Mouse (Mus musculus) urinary bladder, postnatal 4 days (tissue): ENCODE measurements around the gene Dusp1.

ENCODE experiments used
- DNase-seq, 2 experiments: peaks; one replicate each; pipeline ENCODE4 v3.0.0; 2021 to 2022; ENCODE audit warnings: low spot score in 2 of 2

The Dusp1 gene

DNA sequence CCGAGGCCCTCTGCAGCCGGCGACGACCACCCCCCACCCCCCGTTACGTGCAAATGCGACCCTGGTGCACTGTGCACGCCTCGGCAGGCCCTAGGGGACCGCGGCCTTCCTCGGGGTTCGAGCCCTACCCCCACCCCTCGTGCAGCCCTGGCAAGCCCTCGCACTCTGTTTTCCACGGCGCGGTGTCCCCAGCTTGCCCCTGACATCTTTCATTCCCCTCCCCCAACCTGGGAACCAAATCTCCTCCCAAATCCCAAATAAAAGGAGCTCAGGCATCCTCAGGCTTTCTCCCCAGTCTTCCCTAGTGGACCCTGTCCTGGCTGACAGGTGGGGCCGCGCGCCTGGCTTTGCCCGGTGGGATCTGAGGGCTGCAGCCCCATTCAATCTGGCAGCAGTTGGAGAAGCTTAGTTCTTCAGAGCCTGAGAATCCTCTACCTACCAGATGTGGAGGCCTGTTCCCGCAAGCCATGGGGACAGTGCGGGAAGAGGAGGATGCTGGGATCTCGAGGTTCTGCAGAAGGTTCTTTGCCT lies at the start of gene Dusp1:
Dusp1 (minus strand) TSS at position 478 of the 531 bp plus-strand sequence.
- no peak for DNase-seq

DNA sequence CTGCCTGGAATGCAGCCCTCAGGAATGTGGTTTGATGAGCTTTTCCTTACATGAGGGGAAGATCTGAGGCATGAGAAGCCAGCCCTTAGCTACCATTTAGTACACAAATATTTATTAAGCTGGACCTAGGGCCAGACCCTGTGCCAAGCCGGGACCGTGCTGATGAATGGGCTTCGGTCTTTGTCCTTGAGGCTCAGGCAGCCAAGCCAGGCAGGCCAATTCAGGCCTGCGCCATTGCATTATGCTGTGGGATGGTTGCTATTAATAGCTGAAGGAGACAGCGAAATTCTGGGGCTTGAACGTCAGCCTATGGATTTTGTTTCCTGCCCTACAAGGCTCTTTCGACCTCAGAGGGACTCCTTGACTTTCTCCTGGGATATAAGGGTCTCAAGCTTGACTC lies 49.4 kb upstream of the Dusp1 start:
- no peak for DNase-seq

DNA sequence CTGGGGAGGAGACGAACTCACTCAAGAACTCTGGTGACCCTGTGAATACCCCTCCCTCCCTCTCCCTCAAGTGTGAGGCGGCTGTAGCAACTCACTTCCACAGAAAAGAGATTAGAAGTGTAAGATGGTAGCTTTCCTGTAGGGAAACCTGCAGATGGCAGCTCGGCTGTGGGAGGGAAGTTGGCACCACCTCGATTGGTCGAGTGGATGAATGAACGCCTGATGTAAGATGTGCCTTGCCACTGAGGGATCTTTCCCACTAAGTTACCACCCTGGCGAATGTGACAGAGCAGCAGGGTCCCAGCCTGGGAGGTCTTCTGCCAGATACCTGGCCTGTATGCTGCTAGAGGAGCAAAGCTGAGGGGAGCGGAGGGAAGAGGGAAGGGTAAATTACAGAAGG lies 47.9 kb upstream of the Dusp1 start:
- DNase-seq = no peak

DNA sequence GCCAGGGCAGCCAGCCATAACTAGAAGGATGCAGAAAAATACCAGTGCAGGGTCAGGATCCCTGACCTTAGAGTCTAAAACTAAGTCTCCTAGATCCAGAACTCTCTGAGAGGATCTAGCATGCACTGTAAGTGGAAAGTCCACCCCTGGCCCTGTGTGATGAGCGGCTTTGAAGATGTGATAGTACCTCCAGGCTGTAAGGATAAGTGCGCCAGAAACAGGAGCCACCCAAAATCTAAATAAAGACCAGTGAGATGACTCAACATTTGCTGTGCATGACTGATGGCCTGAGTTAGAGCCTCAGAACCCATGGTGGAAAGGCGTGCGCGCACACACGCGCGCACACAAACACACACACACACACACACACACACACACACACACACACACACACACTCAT lies 46.9 kb upstream of the Dusp1 start:
- DNase-seq = no peak

DNA sequence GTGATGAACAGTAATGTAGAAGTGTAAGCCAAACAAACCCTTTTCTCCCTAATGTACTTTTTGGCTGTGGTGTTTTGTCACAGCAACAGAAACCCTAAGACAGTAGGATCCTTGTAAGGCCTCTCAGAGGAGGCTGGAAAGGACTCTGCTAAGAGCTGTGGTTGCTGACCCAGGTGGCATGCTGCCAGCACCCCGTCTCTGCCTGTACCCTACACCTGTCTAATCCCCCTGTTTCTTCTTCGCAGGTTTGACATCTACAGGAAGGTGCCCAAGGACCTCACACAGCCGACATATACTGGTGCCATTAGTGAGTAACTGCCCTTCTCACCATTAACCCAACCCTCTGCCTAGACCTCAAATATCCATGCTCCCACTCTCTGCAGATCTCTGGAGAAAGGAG lies 46.4 kb upstream of the Dusp1 start:
- no peak for DNase-seq

DNA sequence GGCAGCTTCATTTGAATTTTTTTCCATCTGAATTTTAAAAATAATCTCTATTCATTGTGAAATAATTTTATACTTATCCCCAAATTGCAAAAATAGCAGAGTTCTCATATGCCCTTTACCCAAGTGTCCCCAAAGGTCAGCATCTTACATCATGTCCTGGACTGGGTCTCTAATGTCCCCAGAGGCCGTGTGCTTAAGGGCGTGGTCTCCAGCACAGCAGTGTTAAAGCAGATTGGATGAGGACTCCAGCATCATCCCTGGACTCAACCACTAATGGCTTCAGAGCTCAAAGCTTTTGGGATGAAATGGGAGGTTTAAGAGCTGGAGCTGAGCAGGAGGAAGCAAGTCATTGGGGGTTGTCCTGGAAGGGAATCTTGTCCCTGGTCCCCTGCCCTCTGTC lies 44.6 kb upstream of the Dusp1 start:
- DNase-seq = no peak

DNA sequence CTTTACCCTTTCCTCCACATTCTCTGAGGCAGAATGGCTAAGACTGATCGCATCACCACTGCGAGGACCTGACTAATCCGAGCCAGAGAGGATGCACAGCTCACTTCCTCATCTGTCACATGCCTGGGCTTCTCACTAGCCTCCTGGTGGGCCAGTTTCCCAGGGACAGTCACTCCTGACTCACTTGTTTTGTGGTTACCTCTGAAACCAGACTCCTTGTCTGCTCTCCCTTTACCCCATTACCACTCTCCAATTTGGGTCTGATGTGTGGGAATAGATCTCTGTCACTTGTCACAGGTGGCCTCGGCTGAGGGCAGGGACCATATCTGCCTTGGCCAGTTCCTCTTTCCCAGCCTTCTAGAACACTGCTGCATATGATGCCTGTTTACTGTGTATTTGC lies 43.7 kb upstream of the Dusp1 start:
- DNase-seq = no peak

DNA sequence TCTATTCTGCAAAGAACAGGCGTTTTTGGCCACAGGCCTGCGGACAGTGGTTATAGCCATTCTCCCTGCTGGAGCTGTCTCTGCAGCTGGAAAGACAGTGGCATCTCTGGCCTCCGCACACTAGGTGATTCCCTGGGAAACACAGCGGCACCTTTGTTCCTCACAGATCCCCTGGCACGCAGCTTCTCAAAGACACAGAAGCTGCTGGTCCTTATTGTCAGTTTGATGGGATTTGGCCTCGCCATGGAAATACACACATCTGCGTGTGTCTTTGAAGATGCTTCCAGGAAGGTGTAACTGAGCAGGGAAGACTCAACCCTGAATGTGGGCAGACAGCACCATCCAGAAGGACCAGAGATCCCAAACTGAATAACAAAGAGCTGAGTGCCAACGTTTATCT lies 41.4 kb upstream of the Dusp1 start:
- no peak for DNase-seq

DNA sequence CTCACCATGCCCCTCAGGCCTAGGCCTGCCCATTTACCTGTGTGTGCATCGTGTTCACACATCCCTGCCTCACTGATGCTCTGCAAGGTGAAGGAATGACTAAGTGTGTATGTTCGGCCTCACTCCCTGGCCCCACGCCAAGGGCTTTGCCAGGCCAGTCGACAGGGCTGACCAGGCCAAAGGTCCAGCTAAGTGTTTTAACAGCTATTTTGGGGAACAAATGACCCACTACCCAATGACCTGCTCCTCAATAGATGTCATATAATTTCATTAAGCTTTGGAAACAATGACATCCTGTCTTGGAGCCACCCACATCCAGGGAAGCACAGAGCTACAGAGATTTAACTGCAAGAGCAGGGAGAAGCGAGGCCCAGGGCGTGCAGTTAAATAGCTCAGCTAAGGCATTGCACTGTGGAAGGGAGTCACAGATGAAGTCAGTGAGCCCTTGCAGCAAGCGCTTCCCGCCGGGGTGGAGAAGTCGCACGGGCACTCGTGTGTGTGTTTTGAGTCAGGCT lies 40.5 kb upstream of the Dusp1 start:
- DNase-seq = no peak

DNA sequence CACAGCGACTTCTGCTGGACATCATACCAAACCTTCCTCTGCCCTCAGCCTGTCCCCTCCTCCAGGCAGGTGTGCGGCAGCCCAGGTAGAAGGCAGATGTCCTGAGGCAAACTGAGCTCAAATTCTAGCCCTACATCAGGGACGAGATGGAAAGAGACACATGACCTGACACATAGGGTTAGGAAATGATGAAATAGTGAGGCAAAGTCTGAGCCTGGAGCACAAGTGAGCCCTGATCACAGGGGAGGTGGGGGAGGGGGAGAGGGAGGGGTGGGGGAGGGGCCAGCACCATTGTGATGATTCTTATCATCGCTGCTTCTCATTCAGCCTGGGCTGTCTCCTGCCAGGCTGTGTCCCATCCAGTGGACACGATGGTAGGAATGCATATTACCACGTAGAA lies 40.0 kb upstream of the Dusp1 start:
- DNase-seq = no peak

DNA sequence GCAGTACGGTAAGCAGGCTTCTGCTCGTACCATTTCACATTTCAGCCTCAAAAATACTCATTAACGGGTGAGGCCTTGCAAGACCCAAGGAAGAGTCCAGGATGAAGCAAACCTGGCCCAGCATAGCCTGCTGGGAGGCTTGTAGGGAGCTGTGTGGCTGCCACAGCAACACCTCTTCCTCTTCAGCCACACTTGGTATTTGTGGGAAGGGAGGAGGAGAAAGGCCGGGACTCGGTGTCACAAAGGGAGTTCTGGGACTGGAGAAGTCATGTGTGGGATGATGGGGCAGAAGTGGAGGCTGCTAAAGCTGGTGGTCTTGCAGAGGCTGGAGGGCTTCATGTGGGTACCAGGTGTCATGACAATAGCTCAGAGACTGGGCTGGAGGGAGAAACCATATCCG lies 39.6 kb upstream of the Dusp1 start:
- no peak for DNase-seq

DNA sequence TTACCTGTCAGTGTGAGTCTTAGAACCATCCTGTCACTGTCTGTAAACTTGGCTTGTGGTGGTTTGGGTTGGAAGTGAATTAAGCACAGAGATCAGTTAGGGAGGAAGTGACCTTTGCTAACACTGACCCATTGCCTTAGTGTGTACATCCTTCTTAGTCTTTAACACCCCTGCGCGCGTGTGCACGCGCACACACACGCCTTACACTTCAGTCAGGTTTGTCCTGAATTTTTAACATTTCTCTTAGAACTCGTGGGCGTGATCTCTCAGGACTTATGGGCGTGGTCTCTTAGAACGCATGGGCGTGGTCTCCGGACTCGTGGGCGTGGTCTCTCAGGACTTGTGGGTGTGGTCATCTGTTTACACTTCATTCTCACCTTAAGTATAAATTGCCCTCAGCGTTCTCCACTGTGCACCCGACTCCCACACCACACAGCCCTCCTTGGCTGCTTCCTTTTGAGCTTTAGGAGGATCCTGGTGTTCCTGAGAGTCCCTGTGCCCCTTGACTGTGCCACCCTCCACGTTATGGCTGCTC lies 39.1 kb upstream of the Dusp1 start:
- no peak for DNase-seq

DNA sequence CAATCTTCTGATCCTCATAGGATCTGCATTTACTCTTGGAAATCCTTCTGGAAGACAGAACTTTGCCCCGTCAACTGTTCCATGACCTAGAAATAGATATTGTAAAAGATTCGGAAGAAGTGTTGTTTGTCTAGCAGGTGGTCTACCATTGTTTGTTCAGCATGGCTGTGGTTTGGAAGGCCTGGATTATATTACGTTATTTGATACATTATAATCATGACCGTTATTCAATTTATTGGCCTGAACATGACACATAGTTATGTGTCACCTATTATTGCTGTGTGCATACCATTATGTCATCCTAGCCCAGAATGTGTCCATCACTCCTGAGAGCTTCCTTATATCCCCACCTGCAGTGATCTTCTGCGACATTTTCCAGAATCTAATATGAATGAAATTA lies 36.9 kb upstream of the Dusp1 start:
- DNase-seq = no peak

DNA sequence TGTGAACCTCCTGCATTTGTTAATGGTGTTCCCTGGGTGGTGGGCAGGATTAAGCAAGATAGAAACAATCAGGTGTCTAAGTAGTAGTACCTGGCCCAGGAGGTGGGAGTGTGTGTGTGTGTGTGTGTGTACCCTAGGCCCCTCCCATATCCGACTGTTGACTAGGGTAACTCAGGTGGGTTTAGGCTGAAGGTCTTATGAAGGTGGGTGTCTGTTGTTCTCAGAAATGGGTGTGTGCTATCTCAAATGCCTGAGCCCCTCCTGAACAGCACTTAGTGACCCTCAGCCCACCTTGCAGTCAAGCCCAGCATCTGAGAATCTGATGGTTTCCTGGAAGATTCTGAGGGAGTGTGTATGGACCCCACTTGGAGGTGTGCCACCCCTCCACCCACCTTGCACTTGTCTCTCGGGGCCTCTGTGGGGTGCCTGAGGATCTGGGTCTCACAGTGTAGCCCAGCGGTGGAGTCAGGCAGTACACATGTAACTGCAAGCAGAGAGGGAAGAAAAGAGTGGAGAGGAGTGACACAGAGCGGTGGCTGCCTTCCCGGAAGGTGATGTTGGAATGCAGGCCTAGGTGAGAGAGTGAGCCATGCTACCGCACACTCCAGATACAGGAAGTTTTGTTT lies 35.0 kb upstream of the Dusp1 start:
- no peak for DNase-seq

DNA sequence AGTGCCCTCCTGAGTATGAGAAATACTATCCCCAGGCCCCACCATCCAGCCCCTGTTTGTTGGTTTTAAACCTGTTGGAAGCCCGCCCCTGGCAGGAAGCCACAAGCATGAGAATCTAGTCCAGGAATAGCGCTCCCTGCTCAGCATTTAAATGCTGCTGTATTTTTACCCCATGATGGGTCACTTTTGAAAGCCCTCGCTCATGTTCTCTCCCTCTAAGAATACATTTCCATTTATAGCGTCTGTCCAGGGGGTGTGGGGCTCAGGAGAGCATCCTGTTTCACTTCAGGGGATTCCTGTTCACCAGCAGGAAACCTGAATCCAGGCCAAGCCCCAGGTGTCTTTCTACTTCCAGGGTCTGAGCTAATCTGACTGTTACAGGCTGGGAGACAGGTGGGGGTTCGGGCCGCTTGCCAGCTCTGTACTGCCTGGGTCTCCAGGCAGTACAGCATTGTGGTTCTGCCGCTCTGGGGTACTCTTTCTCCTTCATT lies 34.3 kb upstream of the Dusp1 start:
- no peak for DNase-seq

DNA sequence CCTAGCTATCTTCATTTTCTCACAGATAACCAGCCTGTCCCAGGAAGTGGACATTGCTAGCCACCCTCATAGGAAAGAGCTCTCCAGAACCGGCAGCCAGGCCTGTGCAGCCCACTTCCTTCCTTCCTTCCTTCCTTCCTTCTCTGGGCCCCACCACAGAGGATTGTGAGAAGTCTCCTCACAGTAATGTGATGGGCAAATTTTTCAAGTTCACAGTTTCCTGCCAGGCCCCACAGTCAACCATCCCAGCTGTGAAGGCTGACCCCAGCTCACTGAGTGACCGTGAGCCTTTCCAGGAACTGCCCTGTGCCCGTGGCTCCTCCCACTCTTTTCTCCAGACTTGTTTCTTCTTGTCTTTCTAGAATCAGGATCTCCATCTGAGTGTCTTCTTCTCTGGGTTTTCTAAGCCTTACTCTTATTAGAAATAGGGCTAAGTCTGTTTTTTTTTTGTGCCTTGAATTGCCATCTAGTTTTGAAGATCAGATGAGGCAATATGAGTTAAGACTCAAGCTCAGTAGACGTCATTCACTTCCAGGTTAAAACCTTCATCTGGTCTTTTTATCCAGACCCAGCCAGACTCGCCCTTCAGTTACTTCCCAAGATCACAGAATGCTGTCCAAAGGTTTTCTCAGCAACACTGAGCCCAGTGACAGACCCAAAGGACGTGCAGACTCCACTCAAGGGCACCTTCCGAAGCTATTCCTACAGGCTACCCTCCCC lies 33.7 kb upstream of the Dusp1 start:
- DNase-seq = no peak

DNA sequence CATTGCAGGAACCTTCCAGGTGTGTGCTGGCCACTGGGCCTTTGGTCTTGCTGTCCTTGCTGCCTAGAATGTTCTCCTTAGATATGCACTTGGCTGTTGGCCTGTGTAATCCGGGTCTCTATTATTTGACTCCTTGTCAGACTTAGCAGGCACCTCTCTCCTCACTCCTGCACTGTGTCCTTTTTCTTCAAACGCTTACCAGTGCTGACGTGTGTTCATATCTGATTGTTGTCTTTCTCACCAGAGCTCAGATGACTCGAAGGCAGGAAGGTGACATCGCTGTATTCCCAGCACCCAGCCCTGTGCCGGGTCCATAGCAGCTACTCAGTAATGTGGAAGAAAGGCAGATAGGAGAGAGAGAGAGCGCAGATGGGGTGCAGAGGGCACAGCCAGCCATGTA lies 33.0 kb upstream of the Dusp1 start:
- no peak for DNase-seq

DNA sequence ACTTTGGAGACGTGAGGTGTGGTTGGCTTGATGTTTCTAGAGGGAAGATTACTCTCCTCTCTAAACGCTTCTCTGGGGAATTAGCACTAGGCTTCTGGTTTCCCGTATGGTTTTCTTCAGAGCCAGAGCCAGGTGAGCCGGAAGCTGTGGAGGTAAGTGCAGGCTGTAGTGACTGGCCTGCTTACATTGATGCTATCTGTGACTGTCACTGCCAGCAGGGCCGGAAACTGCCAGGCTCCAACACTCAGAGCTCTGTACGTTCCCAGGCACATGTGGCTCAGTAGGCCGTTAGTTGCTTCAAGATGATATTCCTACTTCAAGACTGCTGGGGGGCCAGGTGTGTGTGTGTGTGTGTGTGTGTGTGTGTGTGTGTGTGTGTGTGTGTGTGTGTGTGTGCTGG lies 32.2 kb upstream of the Dusp1 start:
- DNase-seq = no peak

DNA sequence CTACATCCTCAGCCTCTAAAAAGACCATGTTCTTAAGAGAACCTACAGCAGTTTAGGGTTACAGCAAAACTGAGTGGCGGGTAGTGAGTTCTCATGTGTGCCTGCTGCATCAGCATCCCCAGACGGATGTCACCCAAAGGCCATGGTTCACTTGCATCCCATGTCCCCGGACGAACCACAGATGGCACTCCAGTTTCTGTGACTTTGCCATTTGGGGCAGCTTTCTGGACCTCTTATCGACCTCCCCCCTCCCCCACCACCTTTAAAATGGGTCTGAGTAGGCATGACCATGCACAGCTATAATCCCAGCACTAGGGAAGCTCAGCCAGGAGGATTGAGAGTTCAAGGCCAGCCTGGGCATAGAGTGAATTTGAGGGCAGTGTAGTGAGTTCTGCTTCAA lies 31.3 kb upstream of the Dusp1 start:
- no peak for DNase-seq

DNA sequence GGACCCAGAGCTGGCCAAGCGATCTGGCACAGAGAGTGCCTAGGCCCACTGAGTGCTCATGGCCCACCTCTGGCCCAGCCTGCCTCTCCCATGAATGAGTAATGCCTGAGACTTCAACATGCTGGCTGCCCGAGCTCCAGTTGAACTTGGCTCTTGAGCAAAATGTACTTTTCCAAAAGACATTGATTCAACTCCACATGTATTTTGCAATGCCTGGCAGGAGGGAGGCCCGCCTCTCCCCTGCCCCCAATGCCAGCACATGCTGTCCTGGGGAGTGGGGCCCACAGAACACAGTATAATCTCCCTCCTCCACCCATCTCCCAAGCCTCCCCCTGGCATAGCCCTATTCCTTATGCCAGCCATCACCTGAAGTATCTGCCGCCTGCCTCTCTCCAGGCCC lies 30.6 kb upstream of the Dusp1 start:
- no peak for DNase-seq

DNA sequence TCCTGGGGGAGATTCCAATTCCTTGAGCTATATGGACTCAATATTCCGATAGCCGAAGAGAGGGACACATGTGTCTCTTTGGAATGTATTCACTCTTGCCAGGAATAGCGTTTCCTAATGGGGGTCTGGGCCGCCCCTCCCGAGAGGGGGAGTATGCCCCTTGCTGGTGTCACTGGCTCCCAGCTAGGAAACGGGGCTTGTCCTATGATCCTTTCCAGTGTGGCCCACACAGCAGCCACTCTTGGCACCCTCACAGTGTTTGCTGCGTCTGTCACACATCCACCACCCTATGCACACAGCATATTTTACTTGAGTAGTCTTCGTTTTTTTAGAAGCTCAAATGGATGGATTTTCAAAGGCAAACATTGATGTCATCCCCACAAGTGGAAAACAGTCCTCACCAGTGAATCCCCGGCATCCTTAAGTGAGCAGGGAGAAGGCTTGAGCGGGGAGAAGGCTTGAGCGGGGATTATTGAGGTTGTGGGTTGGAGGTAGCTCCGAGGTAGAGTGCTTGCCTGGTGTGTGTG lies 26.1 kb upstream of the Dusp1 start:
- no peak for DNase-seq

DNA sequence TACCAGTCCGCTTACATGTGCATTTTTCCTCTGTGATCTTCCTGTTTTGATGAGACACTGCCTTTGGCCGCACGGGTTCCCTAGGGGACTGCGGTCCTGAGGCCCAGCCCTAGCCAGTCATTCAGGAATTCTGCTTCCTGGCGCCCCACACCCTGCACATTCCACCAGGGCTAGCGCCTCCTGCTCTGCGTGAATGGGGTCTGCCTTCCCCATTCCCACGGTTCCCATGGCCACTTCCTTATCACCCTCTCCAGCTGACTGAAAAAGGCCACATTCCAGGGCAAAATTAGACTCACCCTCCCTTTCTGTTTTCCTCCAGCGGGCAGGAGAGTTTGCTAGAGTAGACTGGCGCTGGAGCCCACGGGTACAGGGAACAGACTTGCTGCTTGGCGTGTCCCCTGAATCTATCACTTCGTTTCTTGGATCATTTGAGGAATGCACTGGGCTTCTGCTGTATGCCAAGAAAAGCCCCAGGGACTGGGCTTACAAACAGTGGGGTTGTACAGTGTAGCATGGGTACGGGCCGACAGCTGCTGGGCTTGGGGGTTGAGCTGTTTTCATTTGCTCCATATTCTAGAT lies 22.7 kb upstream of the Dusp1 start:
- peak; percentile 70 to 78 for DNase-seq
